Mouse (Mus musculus) embryonic facial prominence, embryonic 12.5 days (tissue): Measurements from ENCODE around the gene Ppib. TPM values are rescaled to one million over a fixed set of nuclear protein-coding genes. Genes with fewer than 3 reads are reported as not detected.
A peak's percentile ranks its signal among the peaks of the same experiment; 100 is the strongest.

Experiments
- ATAC-seq: fragments of 200-750 bp; cut with Nextera tagmentation; 2 replicates; pipeline ENCODE4 v1.8.0; 2017; ENCODE audit not compliant: insufficient number of reproducible peaks, insufficient read depth, low FRiP score, low TSS enrichment
- H3K27ac ChIP-seq: fragments of 300-500 bp; sonication (generic); 2 replicates; pipeline ENCODE4 v1.5.1; 2016; ENCODE audit warnings: mild to moderate bottlenecking
- H3K27me3 ChIP-seq: fragments of 300-500 bp; sonication (generic); 2 replicates; pipeline ENCODE4 v1.6.1; 2016; ENCODE audit warnings: mild to moderate bottlenecking, moderate library complexity
- H3K36me3 ChIP-seq: fragments of 300-500 bp; sonication (generic); 2 replicates; pipeline ENCODE4 v1.6.1; 2016; ENCODE audit warnings: mild to moderate bottlenecking
- H3K4me1 ChIP-seq: fragments of 300-500 bp; sonication (generic); 2 replicates; pipeline ENCODE4 v1.6.1; 2016
- H3K4me2 ChIP-seq: fragments of 300-500 bp; sonication (generic); replicated peaks from 2 replicates; pipeline ENCODE4 v1.6.1; 2016; ENCODE audit warnings: mild to moderate bottlenecking, moderate library complexity
- H3K4me3 ChIP-seq: fragments of 300-500 bp; sonication (generic); 2 replicates; pipeline ENCODE4 v1.5.1; 2016; ENCODE audit warnings: mild to moderate bottlenecking
- H3K9ac ChIP-seq: fragments of 300-500 bp; sonication (generic); 2 replicates; pipeline ENCODE4 v1.6.1; 2016; ENCODE audit warnings: mild to moderate bottlenecking, moderate library complexity
- H3K9me3 ChIP-seq: fragments of 300-500 bp; sonication (generic); 2 replicates; pipeline ENCODE4 v1.6.1; 2016; ENCODE audit warnings: mild to moderate bottlenecking, moderate library complexity
- WGBS: fragments of 180-500 bp; shearing (Covaris S2); methylation state at CpG from one replicate; pipeline ENCODE4 v1.1.7; 2016; 5-methylcytosine and 5-hydroxymethylcytosine counted together
- polyA plus RNA-seq: library from polyadenylated mRNA; unstranded; fragments of >200 nt; fragmentation: Nextera tagmentation; extraction: Ambion mirVana; gene quantifications from 2 replicates; pipeline ENCODE4 v1.2.1, GENCODE M21; 2016

The Ppib gene
- polyA plus RNA-seq, 1 experiment from 2014 or later = 525 TPM

DNA sequence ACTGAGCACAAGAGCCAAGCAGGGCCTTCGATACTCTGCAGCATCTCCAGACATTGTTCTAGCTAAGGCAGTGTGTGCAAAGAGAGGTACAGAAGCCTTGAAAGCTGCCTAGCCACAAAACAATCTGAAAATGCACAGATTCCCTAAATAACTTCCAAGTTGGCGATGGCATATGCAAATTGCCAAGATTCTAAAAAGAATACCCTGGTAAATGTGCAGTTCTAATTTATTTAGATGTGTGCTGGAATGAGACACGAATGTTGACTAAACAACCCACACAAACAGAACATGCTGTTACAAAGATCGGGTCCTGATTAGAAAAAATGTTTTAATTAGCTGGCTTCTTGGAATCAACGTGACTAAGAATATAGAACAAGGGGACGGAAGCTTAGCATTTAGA lies 42.6 kb downstream of the Ppib start:
- ATAC-seq = no peak
- H3K9me3 ChIP-seq = no peaks in the 10 kb centered on the region
- no peak overlapping the region for H3K9ac ChIP-seq
- no peak overlapping the region for H3K4me3 ChIP-seq
- H3K27me3 ChIP-seq = no peaks in the 10 kb centered on the region
- no peak overlapping the region for H3K4me2 ChIP-seq
- no peak overlapping the region for H3K27ac ChIP-seq
- H3K36me3 ChIP-seq = peaks cover 65% of the 10 kb centered on the region
- H3K4me1 ChIP-seq = no peaks in the 10 kb centered on the region
- WGBS = 70% methylated on average over 6 of the region's 6 CpGs

DNA sequence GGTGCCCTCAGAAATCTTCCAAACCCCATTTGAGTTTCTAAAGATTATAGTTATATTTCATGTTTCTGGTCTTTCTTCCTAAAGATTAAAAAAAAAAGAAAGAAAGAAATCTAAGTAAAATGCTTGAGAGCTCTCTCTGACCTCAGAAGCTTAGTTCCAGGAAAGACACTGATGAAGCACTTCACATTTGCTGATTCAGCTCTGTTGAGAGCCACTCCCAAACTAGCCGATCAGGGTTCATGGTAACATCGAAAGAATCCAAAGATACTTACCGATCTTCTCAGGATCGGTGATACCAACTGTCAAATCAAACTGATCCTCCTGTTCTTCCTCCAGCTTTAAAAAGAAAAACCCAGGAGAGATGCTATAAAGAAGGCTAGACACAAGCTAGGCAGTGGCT lies 44.6 kb downstream of the Ppib start:
- no peaks in the 10 kb centered on the region for H3K9me3 ChIP-seq
- peaks cover 72% of the 10 kb centered on the region for H3K36me3 ChIP-seq
- ATAC-seq = no peak
- no peak overlapping the region for H3K4me2 ChIP-seq
- no peak overlapping the region for H3K4me3 ChIP-seq
- H3K27ac ChIP-seq = no peak overlapping the region
- H3K27me3 ChIP-seq = no peaks in the 10 kb centered on the region
- H3K9ac ChIP-seq = no peak overlapping the region
- 96% methylated on average over 4 of the region's 4 CpGs for WGBS
- no peaks in the 10 kb centered on the region for H3K4me1 ChIP-seq

DNA sequence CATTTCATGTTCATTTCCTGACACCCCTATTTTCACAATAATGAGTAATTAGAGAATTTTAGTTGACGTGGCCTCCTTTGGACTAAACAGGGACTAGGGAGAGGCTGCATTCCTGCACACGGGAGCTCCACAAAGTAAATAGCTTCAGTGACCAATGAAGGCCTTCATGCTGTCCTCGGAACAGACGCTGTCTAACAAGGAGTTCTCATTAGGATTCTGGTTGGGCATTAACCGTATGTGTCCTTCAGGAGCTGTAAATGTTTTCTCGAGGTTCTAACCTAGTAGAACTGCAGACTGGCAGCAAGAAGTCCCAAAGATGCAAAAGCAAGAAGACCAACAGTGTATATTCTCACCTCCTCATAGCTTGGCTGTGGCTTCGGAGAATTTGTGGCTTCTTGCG lies 45.1 kb downstream of the Ppib start:
- 88% methylated on average over 8 of the region's 8 CpGs for WGBS
- ATAC-seq = no peak
- H3K36me3 ChIP-seq = peaks cover 68% of the 10 kb centered on the region
- H3K9ac ChIP-seq = no peak overlapping the region
- H3K27me3 ChIP-seq = no peaks in the 10 kb centered on the region
- H3K9me3 ChIP-seq = no peaks in the 10 kb centered on the region
- H3K4me3 ChIP-seq = no peak overlapping the region
- no peak overlapping the region for H3K27ac ChIP-seq
- H3K4me2 ChIP-seq = no peak overlapping the region
- H3K4me1 ChIP-seq = peaks cover 2% of the 10 kb centered on the region; the same call in 1 of the 2 replicates

DNA sequence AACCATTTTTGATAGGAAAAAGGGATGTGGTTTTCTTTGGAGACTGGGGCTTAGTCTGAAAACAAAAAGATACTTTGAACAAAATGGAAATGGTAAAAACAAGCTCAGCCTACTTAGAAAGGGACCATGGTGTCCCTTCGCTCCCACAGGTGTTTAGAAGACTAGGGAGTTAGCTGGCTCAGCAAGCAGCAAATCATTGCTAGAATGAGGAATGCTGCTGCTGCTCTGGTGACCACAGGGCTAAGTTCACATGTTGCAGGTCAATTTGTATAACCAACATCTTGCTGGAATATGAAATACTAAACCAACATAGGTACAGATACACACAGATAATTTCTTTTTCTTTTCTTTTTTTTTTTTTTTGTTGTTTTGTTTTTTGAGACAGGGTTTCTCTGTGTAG lies 49.6 kb downstream of the Ppib start:
- H3K4me2 ChIP-seq = no peak overlapping the region
- no peak overlapping the region for H3K4me3 ChIP-seq
- peaks cover 48% of the 10 kb centered on the region for H3K36me3 ChIP-seq
- WGBS = 97% methylated on average over 1 of the region's 1 CpGs
- no peak overlapping the region for H3K9ac ChIP-seq
- peaks cover 9% of the 10 kb centered on the region for H3K4me1 ChIP-seq
- no peak overlapping the region for H3K27ac ChIP-seq
- no peak for ATAC-seq
- no peaks in the 10 kb centered on the region for H3K27me3 ChIP-seq
- H3K9me3 ChIP-seq = no peaks in the 10 kb centered on the region

DNA sequence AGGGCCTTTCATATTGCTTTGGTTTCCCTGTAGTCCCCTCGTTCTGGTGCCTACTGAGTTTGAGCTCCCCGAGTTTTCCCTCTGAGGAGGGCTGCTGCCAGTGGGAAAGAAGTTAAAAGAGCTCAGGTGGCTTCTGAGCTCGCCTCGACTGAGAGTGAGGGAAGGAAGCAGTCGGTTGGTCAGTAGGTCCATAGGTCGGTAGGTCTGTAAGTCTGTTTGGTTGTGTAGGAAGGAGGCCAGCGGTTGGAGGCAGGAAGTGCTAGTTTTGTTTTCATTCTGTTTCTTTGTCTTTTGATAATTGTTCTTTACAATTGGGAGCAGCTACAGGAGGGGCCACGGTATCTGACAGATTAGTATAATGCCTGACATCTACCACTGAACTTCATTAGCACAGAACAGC lies 50.1 kb downstream of the Ppib start:
- Histone ChIP-seq H3K4me1 (peaks cover 9% of the 10 kb centered on the region), H3K27ac (peak overlapping the region; percentile 32; the same call in 1 of the 2 replicates), H3K4me2 (no peak overlapping the region), H3K27me3 (no peaks in the 10 kb centered on the region), H3K9ac (no peak overlapping the region), H3K4me3 (no peak overlapping the region), H3K9me3 (no peaks in the 10 kb centered on the region), H3K36me3 (peaks cover 44% of the 10 kb centered on the region)
- WGBS = 40% methylated on average over 8 of the region's 8 CpGs
- ATAC-seq = no peak

DNA sequence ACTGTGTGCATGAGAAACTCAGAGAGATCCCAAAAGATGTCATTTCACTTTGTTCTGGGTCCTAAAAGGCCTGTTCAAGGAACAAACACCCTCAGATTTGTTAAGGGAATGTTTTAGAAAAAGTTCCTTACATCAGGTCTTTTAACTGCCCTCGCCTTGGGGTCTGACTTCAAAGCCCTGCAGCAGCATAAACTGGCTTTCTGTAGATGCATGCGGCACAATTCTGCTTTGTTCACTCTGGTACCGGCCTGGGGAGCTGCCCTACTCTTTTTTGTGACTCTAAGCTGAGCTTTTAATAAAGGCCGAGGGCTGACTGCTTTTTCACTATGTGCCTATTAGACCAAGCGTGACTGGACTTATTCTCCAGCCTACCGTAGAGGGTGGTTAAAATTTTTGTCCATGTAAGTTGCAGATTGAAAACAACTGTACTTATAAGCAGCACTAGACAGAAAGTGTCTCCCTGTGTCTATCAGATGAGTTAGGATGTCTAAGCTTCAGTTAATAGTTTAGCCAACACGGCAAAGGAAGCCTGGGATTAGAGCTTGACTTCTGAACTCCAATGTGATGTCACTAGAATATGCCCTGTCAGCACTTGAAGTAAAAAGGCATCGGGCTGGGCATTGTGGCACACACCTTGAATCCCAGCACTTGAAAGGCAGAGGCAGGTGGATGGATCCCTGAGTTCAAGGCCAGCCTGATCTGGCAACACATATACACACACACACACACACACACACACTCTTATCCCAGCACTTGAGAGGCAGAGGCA lies 50.8 kb downstream of the Ppib start:
- 40% methylated on average over 8 of the region's 8 CpGs for WGBS
- H3K36me3 ChIP-seq = peaks cover 42% of the 10 kb centered on the region
- no peak for ATAC-seq

DNA sequence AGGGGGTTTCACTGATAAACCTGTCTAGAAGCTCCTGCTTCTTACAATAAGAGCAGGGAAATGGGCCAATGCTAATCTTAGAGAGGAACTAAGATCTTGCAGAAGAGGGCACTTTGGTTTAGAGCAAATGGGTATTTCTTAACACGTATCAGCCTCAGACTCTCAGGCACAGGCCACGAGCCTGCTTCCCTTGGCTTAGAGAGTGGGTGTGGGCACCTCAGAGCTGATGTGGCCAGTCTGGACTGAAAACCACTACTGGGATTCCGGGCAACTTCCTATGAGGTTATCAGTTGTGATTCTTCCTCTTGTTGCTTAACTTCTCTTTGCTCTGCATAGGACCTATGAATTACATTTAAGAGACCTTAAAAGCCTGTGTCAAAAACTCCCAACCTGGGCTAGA lies 54.3 kb downstream of the Ppib start:
- no peaks in the 10 kb centered on the region for H3K27me3 ChIP-seq
- WGBS = 81% methylated on average over 3 of the region's 3 CpGs
- no peak overlapping the region for H3K4me3 ChIP-seq
- peaks cover 9% of the 10 kb centered on the region for H3K4me1 ChIP-seq
- peaks cover 17% of the 10 kb centered on the region; the same call in 1 of the 2 replicates for H3K36me3 ChIP-seq
- no peak overlapping the region for H3K4me2 ChIP-seq
- H3K9me3 ChIP-seq = no peaks in the 10 kb centered on the region
- no peak overlapping the region for H3K27ac ChIP-seq
- no peak overlapping the region for H3K9ac ChIP-seq
- no peak for ATAC-seq

More for the DNA sequence above, 50.8 kb downstream of the Ppib start:
- H3K4me1 ChIP-seq = peaks cover 9% of the 10 kb centered on the region
- H3K27me3 ChIP-seq = no peaks in the 10 kb centered on the region
- H3K9ac ChIP-seq = no peak overlapping the region
- H3K4me2 ChIP-seq = no peak overlapping the region
- no peaks in the 10 kb centered on the region for H3K9me3 ChIP-seq
- no peak overlapping the region for H3K4me3 ChIP-seq
- peak overlapping the region; percentile 32; the same call in 1 of the 2 replicates for H3K27ac ChIP-seq

Other genes with a start within 250 kb of the Ppib start
- gene Zfp609, start 232.7 kb upstream of the Ppib start, polyA plus RNA-seq = 9.3 and 10.1 TPM in 2 replicates
- gene Pclaf, start 170.0 kb upstream of the Ppib start, polyA plus RNA-seq = 211 and 227 TPM in 2 replicates
- 40.9 and 41.5 TPM in 2 replicates for gene Trip4, start 151.4 kb upstream of the Ppib start, polyA plus RNA-seq
- 19.3 and 21.0 TPM in 2 replicates for gene Csnk1g1, start 151.3 kb upstream of the Ppib start, polyA plus RNA-seq
- 6.2 and 7.7 TPM in 2 replicates for gene Snx22, start 9.5 kb downstream of the Ppib start, polyA plus RNA-seq
- 129 and 131 TPM in 2 replicates for gene Snx1, start 66.4 kb downstream of the Ppib start, polyA plus RNA-seq
- gene Ciao2a, start 66.4 kb downstream of the Ppib start, polyA plus RNA-seq = 166 and 174 TPM in 2 replicates
- gene Dapk2, start 98.0 kb downstream of the Ppib start, polyA plus RNA-seq = 6.0 and 6.6 TPM in 2 replicates